Mouse (Mus musculus) cerebellum, postnatal 10 days (tissue): ENCODE data around the gene Bloc1s4.
A peak's percentile ranks its signal among the peaks of the same experiment; 100 is the strongest.

Source experiments
- DNase-seq, 2 experiments: peaks; one replicate each; pipeline ENCODE4 v3.0.0; 2021; ENCODE audit warnings: mixed read lengths in 2 of 2

Bloc1s4 gene

GRCm38 (mm10) chr5:36714832-36715231, 33.6 kb downstream of the Bloc1s4 start:
- no peak for DNase-seq

DNA sequence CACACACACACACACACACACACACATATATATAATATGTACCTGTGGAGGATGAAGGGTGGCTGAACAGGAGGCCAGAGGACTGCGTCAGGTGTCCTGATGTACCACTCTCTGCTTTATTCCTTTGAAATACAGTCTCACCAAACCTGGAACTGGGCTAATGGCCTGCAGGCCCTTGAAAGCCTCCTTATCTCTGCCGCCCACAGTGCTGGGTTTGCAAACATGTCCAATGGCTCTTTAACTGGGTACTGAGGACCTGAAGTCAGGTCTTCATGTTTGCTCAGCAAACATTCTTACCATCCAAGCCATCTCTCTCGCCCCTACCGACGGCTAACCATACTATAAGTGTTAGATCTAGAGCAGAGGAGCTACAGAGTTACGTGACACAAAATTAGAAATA, 34.8 kb downstream of the Bloc1s4 start:
- no peak for DNase-seq

- DNase-seq, result peak in 1 of 2 experiments; percentile 54
Measured at GRCm38 (mm10) chr5:36712553-36713534, 35.6 kb downstream of the Bloc1s4 start.

DNA sequence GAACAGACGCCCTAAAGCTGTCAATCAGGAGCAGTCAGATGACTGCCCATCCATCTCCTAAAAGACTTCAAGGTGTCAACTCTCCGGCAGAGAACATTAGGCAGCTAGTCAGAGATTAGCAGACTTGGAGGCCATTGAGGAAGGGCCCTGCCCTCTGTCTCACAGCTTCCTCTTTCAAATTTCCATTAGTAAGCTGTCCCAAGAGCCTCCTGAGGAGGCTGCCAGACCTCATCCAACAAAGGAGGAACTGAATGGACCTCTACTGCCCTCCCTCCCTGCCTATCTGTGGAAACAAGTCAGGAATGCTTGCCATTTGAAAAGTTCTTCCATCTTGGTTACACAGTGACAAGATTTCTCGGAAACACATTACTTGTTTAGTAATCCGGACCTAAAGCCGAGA, 36.6 kb downstream of the Bloc1s4 start:
- DNase-seq, result no peak

GRCm38 (mm10) chr5:36705792-36706191, 42.7 kb downstream of the Bloc1s4 start:
- no peak for DNase-seq

DNA sequence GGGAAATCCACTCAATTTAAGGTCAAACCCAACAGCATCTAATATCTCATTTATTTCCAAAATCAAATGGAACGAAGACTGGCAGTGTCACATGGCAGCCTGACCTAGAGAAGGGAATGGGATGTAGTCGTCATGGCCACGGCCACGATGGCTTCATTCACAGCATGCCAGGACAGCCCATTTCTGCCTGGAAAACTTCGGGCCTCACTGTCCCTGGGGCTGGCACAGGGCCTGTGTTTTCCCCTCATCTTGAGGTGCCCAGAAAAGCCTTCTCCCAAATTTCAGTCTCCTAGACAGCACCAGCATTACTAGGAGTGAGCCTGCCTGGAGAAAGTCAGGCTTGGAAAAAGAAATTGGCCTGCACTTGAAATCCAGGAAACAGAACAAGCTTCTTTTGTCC, 43.1 kb downstream of the Bloc1s4 start:
- peak in 1 of 2 experiments; percentile 40 for DNase-seq

DNA sequence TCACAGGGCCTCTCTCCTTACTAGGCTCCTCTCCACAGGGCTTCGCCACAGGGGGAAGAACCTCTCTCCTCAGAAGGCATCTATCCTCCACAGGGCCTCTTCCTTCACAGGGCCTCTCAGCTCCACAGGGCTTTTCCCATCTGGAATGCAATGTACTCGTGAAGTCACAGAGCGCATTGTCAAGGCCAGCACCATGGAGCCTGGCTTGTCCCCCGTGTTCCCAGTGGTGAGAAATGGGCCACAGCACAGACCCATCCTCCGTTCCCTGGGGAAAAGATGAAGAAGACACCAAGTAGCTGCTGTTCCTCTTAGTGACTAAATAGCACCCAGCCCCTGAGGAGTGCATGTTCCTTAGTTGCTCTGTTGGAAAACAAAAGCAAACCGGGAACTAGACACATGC, 43.8 kb downstream of the Bloc1s4 start:
- DNase-seq, result no peak

GRCm38 (mm10) chr5:36700939-36701620, 47.4 kb downstream of the Bloc1s4 start:
- DNase-seq, result no peak

GRCm38 (mm10) chr5:36698689-36699088, 49.8 kb downstream of the Bloc1s4 start:
- no peak for DNase-seq

DNA sequence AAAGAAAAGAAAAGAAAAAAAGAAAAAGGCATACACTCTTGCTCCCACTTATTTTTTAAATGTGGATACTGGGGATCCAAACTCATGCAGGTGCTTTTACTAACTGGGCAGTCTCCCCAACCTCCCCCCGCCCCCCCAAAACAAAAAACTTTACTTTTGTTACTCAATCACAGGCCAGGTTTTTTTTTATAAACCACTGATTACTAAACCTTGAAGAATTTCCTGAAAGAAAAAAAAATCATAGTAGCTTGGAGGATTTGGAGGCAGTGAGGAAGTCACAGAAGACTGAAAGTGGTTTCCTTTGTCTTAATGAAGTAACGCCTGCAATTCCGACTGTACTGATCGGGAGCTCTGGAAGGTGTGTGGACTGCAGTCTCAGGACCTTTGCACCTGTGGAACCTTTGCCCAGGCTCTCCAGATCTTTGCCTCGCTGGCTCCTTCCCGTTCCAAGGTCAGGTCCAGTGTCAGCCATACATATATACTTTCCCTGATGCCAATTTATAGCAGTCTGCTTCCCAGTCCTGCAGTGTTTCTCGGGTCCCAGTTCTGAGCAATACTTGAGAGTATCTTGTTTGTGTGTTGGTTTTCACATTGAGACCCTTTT, 50.3 kb downstream of the Bloc1s4 start:
- no peak for DNase-seq
